Mouse (Mus musculus) Patski (cell line): Measurements from ENCODE around the gene Mri1. TPM values are rescaled to one million over a fixed set of nuclear protein-coding genes. Genes with fewer than 3 reads are reported as not detected.

Experiments
- ATAC-seq: fragments of 100-300 bp; one replicate; pipeline ENCODE4 v1.8.0; 2021
- CTCF ChIA-PET: fragments of 350-600 bp; sonication (Branson Sonifier 250); formaldehyde crosslinking; loops from one replicate; lab custom pipeline; 2022; ENCODE audit warnings: inconsistent platforms; lab: Charles Lee
- POLR2A ChIA-PET: fragments of 350-600 bp; sonication (Branson Sonifier 250); formaldehyde crosslinking; loops from one replicate; lab custom pipeline; 2022; ENCODE audit warnings: antibody characterized with exemption, inconsistent platforms; lab: Charles Lee
- DNase-seq: peaks from one replicate; pipeline ENCODE4 v3.0.0-alpha.2; 2011; ENCODE audit warnings: low read depth, low spot score
- H3K27me3 ChIP-seq: fragments of 371-371 bp; one replicate; pipeline ENCODE4 v1.5.1; 2021
- CTCF ChIP-seq: fragments of 100-300 bp; IDR thresholded peaks from one replicate; pipeline ENCODE4 v1.5.1; 2021
- in situ Hi-C: fragments of 300-500 bp; cut with MboI; formaldehyde crosslinking; loops from 3 replicates; pipeline ENCODE4 v1.11.1; 2018; ENCODE audit warnings: low pct_unique_long_range_greater_than_20kb, mixed read lengths
- polyA plus RNA-seq: library from polyadenylated mRNA; unstranded; gene quantifications from one replicate; pipeline ENCODE4 v1.2.3, GENCODE M21; 2021

Mri1 gene
- polyA plus RNA-seq, 1 experiment from 2014 or later: 49.0 TPM

- ChIA-PET CTCF (interaction anchor here (0.8 to 1.5 kb wide), 2 partner anchors 14 to 23 kb away, joined by 3 to 4 read pairs; no protein-coding TSS in a partner anchor), POLR2A (no interaction called here)
- no peaks in the 10 kb centered on the region for H3K27me3 ChIP-seq
- no peak for ATAC-seq
- in situ Hi-C loops: loop anchor here (10.0 kb wide), 1 partner anchor 780 kb away; no protein-coding TSS in a partner anchor
- DNase-seq: no peak
- TF ChIP-seq CTCF: no peak
These were observed 52.1 kb downstream of the Mri1 start for GRCm38 (mm10) chr8:84205073-84205472.

GRCm38 (mm10) chr8:84203975-84204772 lies 53.0 kb downstream of the Mri1 start:
- no peak for DNase-seq
- no peak for ATAC-seq
- no peaks in the 10 kb centered on the region for H3K27me3 ChIP-seq
- in situ Hi-C loops: loop anchor here (10.0 kb wide), 1 partner anchor 781 kb away; no protein-coding TSS in a partner anchor
- CTCF ChIA-PET: interaction anchor here (0.8 kb wide), 1 partner anchor 22 kb away, joined by 3 read pairs; no protein-coding TSS in a partner anchor
- POLR2A ChIA-PET: no interaction called here
- no peak for TF ChIP-seq CTCF

- in situ Hi-C loops: loop anchor here (10.0 kb wide), 1 partner anchor 782 kb away; no protein-coding TSS in a partner anchor
- ChIA-PET POLR2A (interaction anchor here (1.2 to 1.3 kb wide), 3 partner anchors 11 to 19 kb away, joined by 3 to 4 read pairs (median 3); no protein-coding TSS in a partner anchor), CTCF (interaction anchor here (0.7 to 2.5 kb wide), 2 partner anchors 16 to 193 kb away, joined by 3 to 18 read pairs; partner anchors contain the start of gene Nanos3)
- ATAC-seq (peak; percentile 17), DNase-seq (no peak)
- no peaks in the 10 kb centered on the region for H3K27me3 ChIP-seq
- TF ChIP-seq CTCF: no peak
These were observed 53.9 kb downstream of the Mri1 start for GRCm38 (mm10) chr8:84202938-84203917.

GRCm38 (mm10) chr8:84202466-84202865 lies 54.7 kb downstream of the Mri1 start:
- ATAC-seq (peak; percentile 69), DNase-seq (peak; percentile 82)
- no peaks in the 10 kb centered on the region for H3K27me3 ChIP-seq
- no peak for TF ChIP-seq CTCF
- ChIA-PET CTCF (interaction anchor here (0.7 to 2.5 kb wide), 3 partner anchors 11 to 193 kb away, joined by 3 to 18 read pairs (median 4); partner anchors contain the start of gene Nanos3), POLR2A (interaction anchor here (0.8 to 1.3 kb wide), 5 partner anchors 9 to 52 kb away, joined by 3 to 4 read pairs (median 3); no protein-coding TSS in a partner anchor)
- in situ Hi-C loops: loop anchor here (10.0 kb wide), 1 partner anchor 782 kb away; no protein-coding TSS in a partner anchor

- H3K27me3 ChIP-seq: no peaks in the 10 kb centered on the region
- in situ Hi-C loops: loop anchor here (10.0 kb wide), 1 partner anchor 783 kb away; no protein-coding TSS in a partner anchor
- ChIA-PET CTCF (interaction anchor here (1.2 to 2.5 kb wide), 3 partner anchors 12 to 55 kb away, joined by 3 to 18 read pairs (median 4); partner anchors contain the start of gene Nanos3), POLR2A (interaction anchor here (0.5 to 1.4 kb wide), 11 partner anchors 8 to 541 kb away, joined by 3 to 4 read pairs (median 3); partner anchors contain the start of gene Zswim4)
- ATAC-seq (peak; percentile 22), DNase-seq (no peak)
- no peak for TF ChIP-seq CTCF
These were observed 55.4 kb downstream of the Mri1 start for GRCm38 (mm10) chr8:84201545-84202245.

GRCm38 (mm10) chr8:84200652-84201544 lies 56.2 kb downstream of the Mri1 start:
- ChIA-PET POLR2A (interaction anchor here (0.5 to 1.4 kb wide), 6 partner anchors 9 to 542 kb away, joined by 3 to 4 read pairs (median 4); partner anchors contain the start of gene Zswim4), CTCF (interaction anchor here (1.2 to 2.5 kb wide), 3 partner anchors 12 to 56 kb away, joined by 3 to 18 read pairs (median 4); partner anchors contain the start of gene Nanos3)
- no peak for DNase-seq
- H3K27me3 ChIP-seq: no peaks in the 10 kb centered on the region
- no peak for TF ChIP-seq CTCF
- in situ Hi-C loops: loop anchor here (10.0 kb wide), 1 partner anchor 784 kb away; no protein-coding TSS in a partner anchor
- peak; percentile 11 for ATAC-seq

- ATAC-seq (no peak), DNase-seq (no peak)
- CTCF ChIA-PET: interaction anchor here (1.4 kb wide), 1 partner anchor 14 kb away, joined by 3 read pairs; no protein-coding TSS in a partner anchor
- in situ Hi-C loops: loop anchor here (10.0 kb wide), 1 partner anchor 785 kb away; no protein-coding TSS in a partner anchor
- H3K27me3 ChIP-seq: no peaks in the 10 kb centered on the region
- no peak for TF ChIP-seq CTCF
- POLR2A ChIA-PET: interaction anchor here (0.8 kb wide), 1 partner anchor 9 kb away, joined by 3 read pairs; no protein-coding TSS in a partner anchor
These were observed 57.0 kb downstream of the Mri1 start for GRCm38 (mm10) chr8:84200126-84200555.

Other genes starting within 250 kb of the Mri1 start
- gene 2210011C24Rik, start 245.2 kb downstream of the Mri1 start, polyA plus RNA-seq: 4.9 TPM
- 48.0 TPM for gene Palm3, start 235.9 kb downstream of the Mri1 start, polyA plus RNA-seq
- 0.18 TPM for gene Il27ra, start 214.7 kb downstream of the Mri1 start, polyA plus RNA-seq
- not detected for gene Rln3, start 212.3 kb downstream of the Mri1 start, polyA plus RNA-seq
- gene Gm10643, start 192.2 kb downstream of the Mri1 start, polyA plus RNA-seq: 3.1 TPM
- 14.2 TPM for gene Rfx1, start 190.5 kb downstream of the Mri1 start, polyA plus RNA-seq
- gene Dcaf15, start 152.6 kb downstream of the Mri1 start, polyA plus RNA-seq: 30.1 TPM
- gene Podnl1, start 131.3 kb downstream of the Mri1 start, polyA plus RNA-seq: 4.9 TPM
- gene Cc2d1a, start 109.4 kb downstream of the Mri1 start, polyA plus RNA-seq: 54.7 TPM
- gene 4930432K21Rik, start 109.3 kb downstream of the Mri1 start, polyA plus RNA-seq: 3.9 TPM
- 0.81 TPM for gene Nanos3, start 72.1 kb downstream of the Mri1 start, polyA plus RNA-seq
- 22.4 TPM for gene Zswim4, start 20.3 kb downstream of the Mri1 start, polyA plus RNA-seq
- gene D8Ertd738e, start 7.6 kb downstream of the Mri1 start, polyA plus RNA-seq: 227 TPM
- 21.3 TPM for gene Ccdc130, start 13.1 kb upstream of the Mri1 start, polyA plus RNA-seq
- 1.3 TPM for gene Cacna1a, start 131.1 kb upstream of the Mri1 start, polyA plus RNA-seq